Mouse (Mus musculus) ES-Bruce4 (cell line): ENCODE data around the gene A330070K13Rik. TPM values are rescaled to one million over a fixed set of nuclear protein-coding genes. Genes with fewer than 3 reads are reported as not detected.

Source experiments
- H3K27ac ChIP-seq: 2 replicates; pipeline ENCODE4 v1.5.1; 2012; ENCODE audit warnings: low read length, inconsistent platforms; ENCODE audit not compliant: insufficient read depth
- H3K27me3 ChIP-seq: 2 replicates; pipeline ENCODE4 v1.6.1; 2012; ENCODE audit warnings: mild to moderate bottlenecking, low read length, inconsistent platforms; ENCODE audit not compliant: control insufficient read depth, poor library complexity, insufficient read depth, severe bottlenecking
- H3K36me3 ChIP-seq: 2 replicates; pipeline ENCODE4 v1.6.1; 2012; ENCODE audit warnings: inconsistent platforms, mild to moderate bottlenecking, low read length, moderate library complexity; ENCODE audit not compliant: control insufficient read depth, poor library complexity, insufficient read depth, severe bottlenecking
- H3K4me1 ChIP-seq: one replicate; pipeline ENCODE4 v1.8.1; 2011; ENCODE audit warnings: low read length; ENCODE audit not compliant: control insufficient read depth, insufficient read depth
- H3K4me3 ChIP-seq: 2 replicates; pipeline ENCODE4 v1.5.1; 2011; ENCODE audit warnings: low read depth, mild to moderate bottlenecking, low read length
- H3K9ac ChIP-seq: 2 replicates; pipeline ENCODE4 v1.6.1; 2012; ENCODE audit warnings: low read depth, mild to moderate bottlenecking, inconsistent platforms; ENCODE audit not compliant: poor library complexity, severe bottlenecking
- H3K9me3 ChIP-seq: replicated peaks from 2 replicates; pipeline ENCODE4 v1.6.1; 2012; ENCODE audit warnings: mild to moderate bottlenecking, low read length, inconsistent platforms; ENCODE audit not compliant: control insufficient read depth, poor library complexity, insufficient read depth, severe bottlenecking
- CTCF ChIP-seq: IDR thresholded peaks from one replicate; pipeline ENCODE4 v1.8.1; 2011; ENCODE audit warnings: low read depth, low read length
- EP300 ChIP-seq: IDR thresholded peaks from 2 replicates; pipeline ENCODE4 v1.6.1; 2011; ENCODE audit warnings: low read depth, low read length; ENCODE audit not compliant: insufficient read depth
- POLR2A ChIP-seq: IDR thresholded peaks from one replicate; pipeline ENCODE4 v1.8.1; 2011; ENCODE audit warnings: low read length; ENCODE audit not compliant: insufficient read depth
- polyA plus RNA-seq: library from polyadenylated mRNA; stranded (reverse); fragments of >200 nt; gene quantifications from 2 replicates; pipeline ENCODE4 v1.2.4, GENCODE M21; 2011; ENCODE audit warnings: low read depth; ENCODE audit not compliant: missing spikeins, insufficient read depth, insufficient read length

The A330070K13Rik gene
- polyA plus RNA-seq, 1 experiment = not detected

- Histone ChIP-seq H3K9me3 (no peaks in the 10 kb centered on the region), H3K9ac (no peak overlapping the region), H3K36me3 (no peaks in the 10 kb centered on the region), H3K27me3 (no peaks in the 10 kb centered on the region), H3K4me1 (no peaks in the 10 kb centered on the region), H3K4me3 (no peak overlapping the region), H3K27ac (no peak overlapping the region)
- no peak for TF ChIP-seq EP300
- no peak for TF ChIP-seq CTCF
- no peak for TF ChIP-seq POLR2A
These were observed 10.0 kb upstream of the A330070K13Rik start for GRCm38 (mm10) chr5:130394386-130394785.

GRCm38 (mm10) chr5:130393618-130394355 lies 9.4 kb upstream of the A330070K13Rik start:
- no peak overlapping the region for H3K27ac ChIP-seq
- no peaks in the 10 kb centered on the region for H3K27me3 ChIP-seq
- TF ChIP-seq CTCF = peak; percentile 10
- no peak for TF ChIP-seq EP300
- no peaks in the 10 kb centered on the region for H3K9me3 ChIP-seq
- no peaks in the 10 kb centered on the region for H3K36me3 ChIP-seq
- no peak overlapping the region for H3K4me3 ChIP-seq
- H3K9ac ChIP-seq = no peak overlapping the region
- no peaks in the 10 kb centered on the region for H3K4me1 ChIP-seq

- Histone ChIP-seq H3K4me1 (no peaks in the 10 kb centered on the region), H3K27ac (no peak overlapping the region), H3K9me3 (no peaks in the 10 kb centered on the region), H3K4me3 (no peak overlapping the region), H3K27me3 (no peaks in the 10 kb centered on the region), H3K9ac (no peak overlapping the region), H3K36me3 (no peaks in the 10 kb centered on the region)
- no peak for TF ChIP-seq CTCF
- no peak for TF ChIP-seq EP300
- no peak for TF ChIP-seq POLR2A
These were observed 2.0 kb upstream of the A330070K13Rik start for GRCm38 (mm10) chr5:130386418-130386817.

GRCm38 (mm10) chr5:130375411-130375810 lies 9.0 kb downstream of the A330070K13Rik start:
- no peaks in the 10 kb centered on the region for H3K27me3 ChIP-seq
- H3K36me3 ChIP-seq = no peaks in the 10 kb centered on the region
- no peaks in the 10 kb centered on the region for H3K4me1 ChIP-seq
- H3K27ac ChIP-seq = no peak overlapping the region
- H3K9me3 ChIP-seq = no peaks in the 10 kb centered on the region
- TF ChIP-seq POLR2A (no peak), CTCF (no peak), EP300 (no peak)
- no peak overlapping the region for H3K4me3 ChIP-seq
- H3K9ac ChIP-seq = no peak overlapping the region

GRCm38 (mm10) chr5:130369237-130369636 lies 15.2 kb downstream of the A330070K13Rik start, which contains the start of gene Caln1:
Gene Caln1, plus strand, starts transcription at chr5:130369455.
- H3K9me3 ChIP-seq = no peaks in the 10 kb centered on the region
- H3K36me3 ChIP-seq = no peaks in the 10 kb centered on the region
- H3K27me3 ChIP-seq = no peaks in the 10 kb centered on the region
- no peak within 1 kb of the TSS for H3K9ac ChIP-seq
- H3K27ac ChIP-seq = no peak within 1 kb of the TSS
- no peak for TF ChIP-seq CTCF
- no peak for TF ChIP-seq POLR2A
- no peak for TF ChIP-seq EP300
- H3K4me1 ChIP-seq = no peaks in the 10 kb centered on the region
- 0 out of 2 replicates have a peak within 1 kb of the TSS, but pooled peaks have one; percentile 3 for H3K4me3 ChIP-seq

- Histone ChIP-seq H3K27me3 (no peaks in the 10 kb centered on the region), H3K9ac (no peak overlapping the region), H3K4me1 (peaks cover under 1% of the 10 kb centered on the region), H3K36me3 (no peaks in the 10 kb centered on the region), H3K27ac (no peak overlapping the region), H3K4me3 (no peak overlapping the region), H3K9me3 (no peaks in the 10 kb centered on the region)
- no peak for TF ChIP-seq EP300
- TF ChIP-seq CTCF = no peak
- no peak for TF ChIP-seq POLR2A
These were observed 16.2 kb downstream of the A330070K13Rik start for GRCm38 (mm10) chr5:130368236-130368635.
